Mouse (Mus musculus) hindbrain, embryonic 10.5 days (tissue): ENCODE results near the gene Sparc. TPM values are rescaled to one million over a fixed set of nuclear protein-coding genes. Genes with fewer than 3 reads are reported as not detected.

Source experiments
- DNase-seq: peaks from one replicate; pipeline ENCODE4 v3.0.0-alpha.2; 2017; ENCODE audit warnings: low spot score
- H3K27ac ChIP-seq: fragments of 300-500 bp; sonication (generic); 2 replicates; pipeline ENCODE4 v1.5.1; 2016; ENCODE audit warnings: mild to moderate bottlenecking, moderate library complexity
- H3K27me3 ChIP-seq: fragments of 300-500 bp; sonication (generic); 2 replicates; pipeline ENCODE4 v1.6.1; 2016; ENCODE audit warnings: mild to moderate bottlenecking; ENCODE audit not compliant: poor library complexity, insufficient read depth, severe bottlenecking
- H3K36me3 ChIP-seq: fragments of 300-500 bp; sonication (generic); 2 replicates; pipeline ENCODE4 v1.6.1; 2016; ENCODE audit warnings: mild to moderate bottlenecking, moderate library complexity
- H3K4me1 ChIP-seq: fragments of 300-500 bp; sonication (generic); replicated peaks from 2 replicates; pipeline ENCODE4 v1.6.1; 2016; ENCODE audit warnings: mild to moderate bottlenecking
- H3K4me3 ChIP-seq: fragments of 300-500 bp; sonication (generic); 2 replicates; pipeline ENCODE4 v1.5.1; 2016; ENCODE audit warnings: mild to moderate bottlenecking, moderate library complexity
- H3K9me3 ChIP-seq: fragments of 300-500 bp; sonication (generic); 2 replicates; pipeline ENCODE4 v1.6.1; 2016; ENCODE audit warnings: mild to moderate bottlenecking, moderate library complexity
- WGBS: fragments of 180-500 bp; shearing (Covaris S2); methylation state at CpG from one replicate; pipeline ENCODE4 v1.1.7; 2016; 5-methylcytosine and 5-hydroxymethylcytosine counted together
- polyA plus RNA-seq: library from polyadenylated mRNA; unstranded; fragments of >200 nt; fragmentation: Nextera tagmentation; extraction: Ambion mirVana; gene quantifications from 2 replicates; pipeline ENCODE4 v1.2.1, GENCODE M21; 2016

Sparc gene
- 400 and 454 TPM in 2 replicates for polyA plus RNA-seq

DNA sequence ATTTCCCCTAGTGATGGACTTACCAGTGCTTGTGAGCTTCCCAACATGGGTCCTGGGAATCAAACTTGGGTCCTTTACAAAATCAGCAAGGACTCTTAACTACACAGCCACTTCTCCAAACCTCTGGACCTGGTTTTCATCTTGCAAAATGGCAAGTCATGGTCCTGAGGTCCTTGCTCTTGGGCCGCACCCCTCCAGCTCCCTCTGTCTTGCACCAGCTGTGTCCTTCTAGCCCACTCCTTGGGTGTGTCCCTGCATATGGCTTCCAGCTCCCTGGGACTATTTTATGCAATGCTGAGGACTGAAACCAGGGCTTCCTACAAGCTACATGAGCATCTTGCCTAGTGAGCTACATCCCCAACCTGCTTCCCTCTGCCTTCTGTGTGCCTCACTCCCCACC lies at the start of gene Sparc:
Sparc (minus strand) TSS at position 206 of the 400 bp plus-strand sequence.
- H3K9me3 ChIP-seq: no peaks in the 10 kb centered on the region
- peak within 1 kb of the TSS; percentile 84 for H3K27ac ChIP-seq
- no peak for DNase-seq
- no peaks in the 10 kb centered on the region for H3K36me3 ChIP-seq
- no peaks in the 10 kb centered on the region for H3K27me3 ChIP-seq
- no peak within 1 kb of the TSS for H3K4me3 ChIP-seq
- WGBS: 94% methylated on average over 1 of the region's 1 CpGs
- peaks cover 78% of the 10 kb centered on the region for H3K4me1 ChIP-seq

DNA sequence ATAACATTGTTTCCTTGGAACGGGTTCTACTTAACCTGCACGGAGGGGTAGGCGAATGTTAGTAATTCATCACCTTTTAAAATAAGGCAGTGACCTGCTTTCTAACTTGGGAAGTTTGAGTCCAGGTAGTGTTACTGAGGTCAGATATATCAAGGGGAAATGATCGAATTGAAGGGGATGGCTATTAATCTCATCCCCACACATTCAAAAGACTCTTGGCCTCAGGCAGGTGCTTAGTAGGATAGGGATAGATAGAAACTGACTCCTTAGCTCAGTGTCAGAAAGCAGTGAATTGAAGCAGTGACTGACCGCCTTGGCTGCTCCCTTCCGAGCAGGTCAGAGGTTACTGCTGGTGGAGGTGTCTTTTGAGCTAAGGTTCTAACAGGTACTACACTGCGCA lies 48.5 kb upstream of the Sparc start:
- H3K27ac ChIP-seq: no peak overlapping the region
- 94% methylated on average over 7 of the region's 7 CpGs for WGBS
- no peaks in the 10 kb centered on the region for H3K27me3 ChIP-seq
- peak overlapping the region; percentile 84 for H3K4me3 ChIP-seq
- H3K4me1 ChIP-seq: peaks cover 30% of the 10 kb centered on the region
- no peak for DNase-seq
- H3K36me3 ChIP-seq: peaks cover 54% of the 10 kb centered on the region
- no peaks in the 10 kb centered on the region for H3K9me3 ChIP-seq

DNA sequence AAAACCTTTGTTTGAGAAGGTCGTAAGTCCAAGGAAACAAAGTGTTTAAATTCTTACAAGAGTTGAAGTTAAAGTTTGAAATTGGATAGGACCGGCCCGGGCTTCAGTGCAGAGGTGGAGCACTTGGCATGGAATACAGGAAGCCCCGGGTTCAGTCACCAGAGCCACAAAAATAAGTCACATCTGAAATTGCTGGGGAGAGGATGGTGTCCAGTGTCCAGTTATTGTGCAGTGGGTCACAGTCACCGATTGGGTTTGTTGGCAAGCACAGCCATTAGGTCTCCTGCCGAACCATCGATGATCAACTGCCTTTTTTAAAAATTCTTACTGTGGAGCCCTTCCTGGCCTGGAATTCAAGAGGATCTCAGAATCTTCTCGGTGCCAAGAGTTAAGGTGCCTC lies 47.8 kb upstream of the Sparc start:
- no peak for DNase-seq
- Histone ChIP-seq H3K4me1 (peaks cover 30% of the 10 kb centered on the region), H3K27me3 (no peaks in the 10 kb centered on the region), H3K4me3 (peak overlapping the region; percentile 84), H3K9me3 (no peaks in the 10 kb centered on the region), H3K27ac (no peak overlapping the region; the same call in 1 of the 2 replicates), H3K36me3 (peaks cover 47% of the 10 kb centered on the region)
- 69% methylated on average over 8 of the region's 8 CpGs for WGBS

DNA sequence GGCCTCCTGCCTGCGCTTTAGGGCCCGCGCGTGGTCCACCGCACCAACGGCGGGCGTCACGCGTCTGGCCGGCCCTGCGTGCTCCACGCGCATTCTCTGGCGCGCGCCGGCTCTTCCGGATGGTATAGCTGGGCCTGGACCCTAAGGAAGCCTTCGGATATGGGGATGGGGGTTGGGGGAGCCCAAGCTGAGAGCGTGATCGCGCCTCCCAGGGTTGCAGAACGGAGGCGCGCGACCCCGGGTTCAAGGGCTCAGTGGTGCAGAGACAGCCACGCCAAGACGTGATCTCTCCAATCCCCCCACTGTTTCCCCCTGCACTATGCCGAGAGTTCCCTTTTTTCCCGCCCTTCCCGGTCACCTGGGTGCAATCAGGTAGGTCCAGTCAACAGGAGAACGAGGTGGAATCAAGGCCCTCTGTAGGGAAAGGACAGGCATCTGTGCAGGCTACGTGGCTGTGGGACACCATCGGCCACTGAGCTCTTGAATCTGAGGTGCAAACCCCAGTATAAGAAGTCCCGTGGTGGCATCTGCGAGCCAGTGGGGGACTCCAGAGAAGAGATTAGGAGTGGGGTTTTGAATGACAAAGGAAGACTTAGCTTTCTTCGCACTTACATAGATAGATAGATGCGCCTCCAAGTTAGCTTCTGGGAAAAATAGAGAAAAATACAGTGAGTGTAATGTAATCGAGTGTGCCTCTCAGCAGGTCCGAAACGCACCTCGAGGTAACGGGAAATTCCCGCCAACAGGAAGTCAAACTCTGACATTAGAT lies 47.1 kb upstream of the Sparc start:
- H3K27me3 ChIP-seq: no peaks in the 10 kb centered on the region
- no peaks in the 10 kb centered on the region for H3K9me3 ChIP-seq
- WGBS: 1% methylated on average over 46 of the region's 46 CpGs
- H3K27ac ChIP-seq: peak overlapping the region; percentile 99
- peaks cover 44% of the 10 kb centered on the region for H3K36me3 ChIP-seq
- H3K4me1 ChIP-seq: peaks cover 30% of the 10 kb centered on the region
- peak; percentile 38 for DNase-seq
- peak overlapping the region; percentile 84 for H3K4me3 ChIP-seq

DNA sequence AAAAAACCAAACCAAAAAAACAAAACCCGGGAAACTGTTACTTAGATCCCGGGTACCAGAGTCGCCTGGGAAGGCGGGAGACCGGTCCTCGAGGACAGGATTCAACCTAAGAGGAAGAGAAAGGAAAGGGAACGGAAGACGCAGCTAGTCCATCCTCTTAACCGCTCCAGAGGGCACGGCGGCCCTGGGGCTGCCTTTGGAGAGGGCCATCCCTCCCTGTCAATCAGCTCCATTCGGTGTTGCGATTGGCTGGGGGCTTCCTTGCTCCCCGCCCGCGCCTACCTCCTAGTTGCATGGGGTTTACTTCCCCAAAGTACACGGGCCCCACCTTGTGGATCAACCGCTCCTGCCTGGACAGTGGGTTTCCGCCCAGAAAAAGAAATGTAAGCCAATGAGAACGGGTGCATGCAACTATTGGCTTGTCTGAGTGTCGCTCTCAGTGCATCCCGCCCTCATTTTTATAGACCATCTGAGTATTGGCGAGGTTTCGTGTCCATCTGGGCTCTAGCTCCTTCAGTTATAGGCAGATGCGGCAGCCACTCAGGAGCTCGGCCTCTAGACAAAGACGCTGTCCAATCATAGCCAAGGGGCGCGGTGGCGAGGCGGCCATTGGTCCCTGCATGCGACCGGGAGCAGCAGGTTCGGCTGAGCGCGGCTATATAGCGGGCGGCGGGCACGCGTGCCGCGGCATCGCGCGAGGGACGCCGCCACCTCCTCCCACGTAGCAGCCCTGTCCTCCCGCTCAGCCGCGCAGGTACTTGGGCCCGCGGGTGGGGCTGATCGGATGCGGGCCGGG lies 46.3 kb upstream of the Sparc start, which contains the start of gene G3bp1:
G3bp1 (plus strand) TSS at position 638 of the 796 bp plus-strand sequence.
- H3K4me1 ChIP-seq: peaks cover 30% of the 10 kb centered on the region
- H3K9me3 ChIP-seq: no peaks in the 10 kb centered on the region
- H3K4me3 ChIP-seq: peak within 1 kb of the TSS; percentile 84
- H3K27ac ChIP-seq: peak within 1 kb of the TSS; percentile 99
- H3K27me3 ChIP-seq: no peaks in the 10 kb centered on the region
- DNase-seq: peak; percentile 99
- peaks cover 36% of the 10 kb centered on the region for H3K36me3 ChIP-seq
- WGBS: under 1% methylated on average over 57 of the region's 57 CpGs

DNA sequence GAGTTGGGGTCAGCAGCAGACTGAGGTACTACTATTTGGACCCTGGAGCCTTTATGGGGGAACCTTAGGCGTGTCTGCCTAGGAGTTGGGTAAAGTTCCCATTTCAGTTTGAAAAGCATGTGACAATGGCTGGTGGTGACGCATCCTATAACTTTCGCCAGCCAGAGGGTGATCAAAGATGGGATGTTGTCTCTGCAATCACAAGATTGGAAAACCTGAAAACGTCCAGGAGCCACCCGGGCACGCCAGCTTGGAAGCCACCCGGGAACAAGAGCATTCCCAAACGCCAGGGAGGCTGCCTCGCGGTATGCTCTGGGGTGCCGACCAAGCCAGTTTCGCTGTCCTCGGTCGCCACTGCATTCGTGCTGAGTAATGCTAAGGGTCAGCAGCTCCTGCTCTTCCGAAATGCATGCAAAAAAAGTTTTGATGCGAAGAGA lies 45.6 kb upstream of the Sparc start:
- Histone ChIP-seq H3K9me3 (no peaks in the 10 kb centered on the region), H3K4me1 (peaks cover 30% of the 10 kb centered on the region), H3K36me3 (peaks cover 29% of the 10 kb centered on the region), H3K27me3 (no peaks in the 10 kb centered on the region), H3K27ac (peak overlapping the region; percentile 99), H3K4me3 (peak overlapping the region; percentile 84)
- DNase-seq: no peak
- WGBS: 3% methylated on average over 17 of the region's 17 CpGs

DNA sequence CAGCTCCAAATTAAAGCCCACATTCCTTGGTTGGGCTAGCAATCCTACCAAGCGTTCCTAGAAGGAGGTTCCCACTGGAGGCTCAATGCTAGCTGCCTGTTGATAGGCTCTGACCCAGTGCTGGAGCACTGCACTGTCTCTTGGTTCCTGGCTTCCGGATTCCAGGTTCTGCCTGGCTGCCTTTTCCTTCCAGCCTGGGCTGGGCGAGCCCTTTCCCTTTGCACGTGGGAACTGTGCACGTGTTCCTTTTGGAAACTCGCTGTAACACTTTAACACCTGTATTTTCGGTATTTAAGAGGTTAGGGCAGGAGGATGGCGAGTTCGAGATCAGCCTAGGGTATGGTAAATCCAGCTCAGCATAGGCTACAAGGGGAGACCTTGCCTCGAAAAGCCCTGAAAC lies 45.0 kb upstream of the Sparc start:
- H3K27ac ChIP-seq: peak overlapping the region; percentile 99
- no peaks in the 10 kb centered on the region for H3K9me3 ChIP-seq
- no peak for DNase-seq
- no peaks in the 10 kb centered on the region for H3K27me3 ChIP-seq
- H3K36me3 ChIP-seq: peaks cover 23% of the 10 kb centered on the region
- H3K4me1 ChIP-seq: peaks cover 28% of the 10 kb centered on the region
- WGBS: 66% methylated on average over 10 of the region's 10 CpGs
- H3K4me3 ChIP-seq: peak overlapping the region; percentile 84

DNA sequence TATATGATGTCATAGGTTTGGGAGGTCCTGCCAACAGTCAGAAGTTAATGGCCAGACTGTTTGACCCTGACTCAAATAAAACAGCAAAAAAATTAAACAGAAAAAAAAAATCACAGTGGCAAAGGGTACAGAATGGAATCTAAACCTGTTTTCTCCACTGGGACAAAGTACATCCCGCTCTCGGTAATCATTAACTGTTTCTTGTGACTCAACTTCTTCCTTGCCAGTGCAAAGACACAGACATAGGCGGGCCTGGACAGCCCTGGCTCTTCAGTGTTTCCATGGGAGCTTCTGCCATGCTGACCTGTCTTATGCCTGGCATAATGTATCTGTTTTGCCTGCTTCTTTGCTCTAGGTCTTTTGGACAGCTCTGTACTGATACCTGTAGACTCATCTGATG lies 42.2 kb upstream of the Sparc start:
- H3K27me3 ChIP-seq: no peaks in the 10 kb centered on the region
- H3K27ac ChIP-seq: no peak overlapping the region
- H3K9me3 ChIP-seq: no peaks in the 10 kb centered on the region
- H3K4me3 ChIP-seq: no peak overlapping the region
- no peaks in the 10 kb centered on the region for H3K36me3 ChIP-seq
- WGBS: 87% methylated on average over 3 of the region's 3 CpGs
- H3K4me1 ChIP-seq: peaks cover 25% of the 10 kb centered on the region
- DNase-seq: no peak

DNA sequence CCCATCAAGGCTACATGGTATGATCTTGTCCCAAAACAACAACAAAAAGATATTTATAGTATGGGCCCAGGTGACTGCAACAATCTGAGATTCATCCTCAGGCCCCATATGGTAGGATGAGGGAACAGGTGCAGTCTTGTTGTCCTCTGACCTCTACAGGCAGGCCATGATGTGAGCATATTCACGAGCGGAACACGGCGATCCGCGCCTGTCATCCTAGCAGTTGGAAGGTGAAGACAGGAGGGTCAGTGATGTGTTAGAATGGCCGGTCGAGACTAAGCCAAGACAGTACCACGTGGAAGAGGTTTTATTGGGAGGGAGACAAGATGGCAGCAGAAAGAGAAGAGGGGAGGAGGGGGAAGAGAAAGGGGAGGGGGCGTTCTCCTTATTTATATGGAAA lies 41.7 kb upstream of the Sparc start:
- no peak overlapping the region for H3K27ac ChIP-seq
- H3K36me3 ChIP-seq: no peaks in the 10 kb centered on the region
- H3K27me3 ChIP-seq: no peaks in the 10 kb centered on the region
- H3K9me3 ChIP-seq: no peaks in the 10 kb centered on the region
- 86% methylated on average over 10 of the region's 10 CpGs for WGBS
- H3K4me3 ChIP-seq: no peak overlapping the region
- no peak for DNase-seq
- peaks cover 29% of the 10 kb centered on the region for H3K4me1 ChIP-seq

DNA sequence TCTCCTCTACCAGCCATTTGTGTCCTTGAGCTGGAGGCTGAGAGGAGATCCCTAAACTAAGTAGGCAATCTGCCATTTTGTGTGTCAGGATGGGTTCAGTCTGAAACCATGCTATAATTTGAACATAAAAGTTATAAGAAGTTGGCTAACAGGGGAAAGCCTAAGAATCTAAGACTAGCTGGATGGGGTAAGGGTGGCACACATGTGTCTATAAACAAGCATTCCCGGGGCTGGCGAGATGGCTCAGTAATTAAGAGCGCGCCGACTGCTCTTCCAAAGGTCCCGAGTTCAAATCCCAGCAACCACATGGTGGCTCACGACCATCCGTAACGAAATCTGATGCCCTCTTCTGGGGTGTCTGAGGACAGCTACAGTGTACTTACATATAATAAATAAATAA lies 39.2 kb upstream of the Sparc start:
- WGBS: 95% methylated on average over 9 of the region's 9 CpGs

DNA sequence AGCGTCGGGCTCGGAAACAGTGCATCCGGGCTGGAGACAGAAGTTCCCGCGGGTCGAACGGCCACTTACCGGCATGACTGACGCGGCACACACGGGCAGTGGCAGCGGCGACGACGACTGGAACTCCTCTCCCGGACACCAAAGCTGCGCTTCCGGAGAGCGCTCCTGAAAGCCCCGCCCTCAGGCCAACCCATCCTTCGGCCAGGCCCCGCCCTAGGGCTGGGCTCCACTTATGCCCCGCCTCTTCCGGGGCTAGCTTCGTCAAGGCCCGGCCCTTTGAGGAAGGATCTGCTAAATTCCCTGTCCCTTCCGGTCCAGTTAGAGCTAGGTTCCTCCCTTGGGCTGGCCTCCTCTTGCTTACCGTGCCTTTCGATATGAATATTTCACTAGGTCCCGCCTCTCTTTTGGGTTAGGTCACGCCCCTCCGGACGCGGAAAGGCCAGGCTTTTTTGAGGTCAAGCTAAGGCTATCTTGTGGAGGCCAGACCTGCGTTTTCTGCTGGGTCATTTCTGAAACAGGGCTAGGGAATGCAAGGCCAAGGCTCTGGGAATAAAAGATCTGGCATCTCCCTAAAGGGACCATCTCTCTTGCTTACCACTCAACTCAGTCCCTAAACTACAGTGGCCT lies 38.1 kb upstream of the Sparc start, which contains the start of gene Atox1:
Atox1 (minus strand) TSS at position 221 of the 627 bp plus-strand sequence.
- peaks cover 31% of the 10 kb centered on the region for H3K4me1 ChIP-seq
- DNase-seq: peak; percentile 95
- under 1% methylated on average over 36 of the region's 36 CpGs for WGBS

More for the DNA sequence above, 39.2 kb upstream of the Sparc start:
- no peak overlapping the region for H3K27ac ChIP-seq
- H3K9me3 ChIP-seq: no peaks in the 10 kb centered on the region
- peaks cover 9% of the 10 kb centered on the region for H3K36me3 ChIP-seq
- peaks cover 31% of the 10 kb centered on the region for H3K4me1 ChIP-seq
- no peak overlapping the region for H3K4me3 ChIP-seq
- DNase-seq: no peak
- no peaks in the 10 kb centered on the region for H3K27me3 ChIP-seq

DNA sequence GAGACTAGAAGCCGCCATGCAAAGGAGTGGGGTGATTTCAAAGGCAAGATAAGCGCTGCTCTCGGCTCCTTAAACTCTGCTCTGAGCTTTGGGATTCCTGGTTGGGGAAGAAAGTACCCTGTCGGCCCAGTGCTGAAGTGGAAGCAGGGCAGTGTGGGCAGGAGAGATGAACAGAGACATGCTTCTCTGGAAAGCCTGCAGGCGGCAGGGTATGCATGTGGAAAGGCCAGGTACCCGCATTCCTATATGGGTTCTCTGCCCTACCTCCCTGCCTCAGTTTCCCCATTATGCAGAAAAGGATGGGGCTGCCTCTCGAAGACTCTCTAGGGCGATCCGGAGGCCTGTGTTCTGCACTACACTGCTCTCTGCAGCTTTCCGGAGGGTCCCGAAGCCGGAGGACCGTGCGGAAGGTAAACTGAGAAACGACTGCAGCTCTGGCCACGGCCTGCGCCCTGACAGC lies 37.6 kb upstream of the Sparc start:
- Histone ChIP-seq H3K9me3 (no peaks in the 10 kb centered on the region), H3K4me1 (peaks cover 31% of the 10 kb centered on the region), H3K36me3 (peaks cover 9% of the 10 kb centered on the region), H3K27ac (peak overlapping the region; percentile 83), H3K4me3 (peak overlapping the region; percentile 85), H3K27me3 (no peaks in the 10 kb centered on the region)
- WGBS: 2% methylated on average over 17 of the region's 17 CpGs
- DNase-seq: no peak

More for the DNA sequence above, 38.1 kb upstream of the Sparc start, which contains the start of gene Atox1:
- peak within 1 kb of the TSS; percentile 85 for H3K4me3 ChIP-seq
- peak within 1 kb of the TSS; percentile 83 for H3K27ac ChIP-seq
- H3K9me3 ChIP-seq: no peaks in the 10 kb centered on the region
- H3K27me3 ChIP-seq: no peaks in the 10 kb centered on the region
- peaks cover 9% of the 10 kb centered on the region for H3K36me3 ChIP-seq
